In the genomic region with DNA sequence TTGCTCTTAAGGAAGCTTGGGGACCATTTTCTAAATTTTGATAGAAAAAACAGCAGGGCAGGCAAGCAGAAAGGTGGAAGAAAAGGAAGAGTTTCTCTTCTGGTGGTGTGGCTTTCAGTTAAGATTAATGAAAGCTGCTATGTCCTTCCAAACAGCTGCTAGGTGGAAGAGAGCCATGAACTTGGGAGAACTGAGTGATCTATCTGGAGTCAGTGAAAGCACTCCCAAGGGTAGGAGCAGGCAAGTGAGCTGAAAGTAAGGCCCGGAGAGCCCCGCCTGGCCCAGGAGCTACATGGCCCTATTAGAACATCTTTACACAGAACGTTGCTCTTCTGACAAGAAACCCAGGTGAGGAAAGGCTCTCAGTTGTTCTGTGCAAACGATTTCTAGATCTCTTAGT, we compare ENCODE assay signal across 19 mouse cellular contexts.
A peak's percentile ranks its signal among the peaks of the same experiment; 100 is the strongest.
DNase-seq lines count a peak whose midpoint lies in the region; ATAC-seq and TF ChIP-seq lines count a peak whose summit lies in the region.
"Had no signal": no experiment of that assay in that cellular context is flagged by ENCODE, and none has a peak within 500 bp of the region (broad histone marks: within the 10 kb centered on the region; RNA-seq: fewer than 3 reads in every experiment).

No protein-coding gene starts in this region.

- no peak overlapping the region for H3K4me2 ChIP-seq in forebrain, embryonic 11.5 days (ENCODE audit: low read depth, low read length, severe bottlenecking)
- H3K4me2 ChIP-seq: embryonic facial prominence, embryonic 13.5 days; hindbrain, embryonic 12.5 days; lung, embryonic 15.5 days; midbrain, embryonic 11.5 days had no signal

- no peak for TF ChIP-seq POLR2A in lung, adult 2 months (IDR thresholded peaks at IDR 0.05; ENCODE audit: borderline replicate concordance, extremely low read depth, low read depth, low read length)

- no peak overlapping the region for H3K4me3 ChIP-seq in lung, adult 2 months (replicated peaks; ENCODE audit: extremely low read depth, low read depth, low read length)
- H3K4me3 ChIP-seq in forebrain, embryonic 11.5 days (ENCODE audit: low read depth, low read length) = no peak overlapping the region
- H3K4me3 ChIP-seq: embryonic facial prominence, embryonic 13.5 days; forebrain, embryonic 10.5 days; hindbrain, embryonic 12.5 days; layer of hippocampus, adult 2 months; lung, embryonic 15.5 days had no signal

- no peak overlapping the region for H3K27ac ChIP-seq in forebrain, embryonic 11.5 days (ENCODE audit: low read depth, low read length)
- H3K27ac ChIP-seq: embryonic facial prominence, embryonic 13.5 days; forebrain, embryonic 10.5 days; layer of hippocampus, adult 2 months; lung, embryonic 15.5 days had no signal

- no peak for ATAC-seq in forebrain, embryonic 11.5 days (replicated peaks; ENCODE audit: low FRiP score)
- ATAC-seq: Patski had no signal

- peak; percentile 5 for DNase-seq in adrenal gland, postnatal 25 days
- no peak for DNase-seq in adrenal gland, postnatal 4 days (ENCODE audit: low spot score in 2 of 2)
- peak; percentile 20 for DNase-seq in lung, postnatal 10 days
- no peak for DNase-seq in lung, adult 2 months
- DNase-seq in gastrocnemius, postnatal 10 days = peak; percentile 39
- DNase-seq in heart, postnatal 36 days = peak; percentile 36 to 47
- DNase-seq in forebrain, embryonic 11.5 days (ENCODE audit: low spot score) = no peak
- no peak for DNase-seq in layer of hippocampus, postnatal 36 days
- DNase-seq: cerebellum, postnatal 36 days; kidney, adult 11 months; right cerebral cortex, postnatal 4 days; thymus, postnatal 4 days had no signal

- no peak overlapping the region for H3K9ac ChIP-seq in forebrain, embryonic 11.5 days (ENCODE audit: low read length)
- H3K9ac ChIP-seq: embryonic facial prominence, embryonic 13.5 days; hindbrain, embryonic 12.5 days; lung, embryonic 15.5 days had no signal

- H3K9me3 ChIP-seq in forebrain, embryonic 11.5 days (ENCODE audit: control insufficient read depth, low read length) = no peaks in the 10 kb centered on the region
- H3K9me3 ChIP-seq: embryonic facial prominence, embryonic 13.5 days; forebrain, embryonic 10.5 days; hindbrain, embryonic 12.5 days; lung, embryonic 15.5 days had no signal

- intact Hi-C loops in heart, postnatal 36 days (cut with DNase I) = no loop called here

- no peaks in the 10 kb centered on the region for H3K4me1 ChIP-seq in lung, adult 2 months (ENCODE audit: control insufficient read depth, insufficient read depth, low read length)
- H3K4me1 ChIP-seq in forebrain, embryonic 11.5 days (replicated peaks; ENCODE audit: control insufficient read depth, insufficient read depth, low read length) = no peaks in the 10 kb centered on the region
- H3K4me1 ChIP-seq: forebrain, embryonic 10.5 days; hindbrain, embryonic 12.5 days; lung, embryonic 15.5 days had no signal

- TF ChIP-seq CTCF in lung, adult 2 months (IDR thresholded peaks at IDR 0.05; ENCODE audit: insufficient read depth, low read length) = no peak

- 74% methylated on average over 4 of the region's 4 CpGs for WGBS in lung, adult 2 months
- 88% methylated on average over 4 of the region's 4 CpGs for WGBS in forebrain, embryonic 11.5 days

- H3K27me3 ChIP-seq in forebrain, embryonic 11.5 days (ENCODE audit: control insufficient read depth, insufficient read depth, low read length) = no peaks in the 10 kb centered on the region
- H3K27me3 ChIP-seq: embryonic facial prominence, embryonic 13.5 days; hindbrain, embryonic 12.5 days; lung, embryonic 15.5 days; Patski had no signal

- H3K36me3 ChIP-seq in forebrain, embryonic 11.5 days (ENCODE audit: control insufficient read depth, insufficient read depth, low read length) = no peaks in the 10 kb centered on the region
- H3K36me3 ChIP-seq: embryonic facial prominence, embryonic 13.5 days; forebrain, embryonic 10.5 days; lung, embryonic 15.5 days had no signal

Comparison
In these comparisons a context has a peak if more than half of its experiments do, and no peak if none do; other contexts are left out.
1. DNase-seq: peak in adrenal gland, postnatal 25 days (single experiment), lung, postnatal 10 days (single experiment), gastrocnemius, postnatal 10 days (single experiment) and heart, postnatal 36 days (2 of 2); none in adrenal gland, postnatal 4 days (0 of 2), lung, adult 2 months (single experiment), forebrain, embryonic 11.5 days (single experiment) and layer of hippocampus, postnatal 36 days (0 of 2).